Mouse (Mus musculus) stomach, postnatal 0 days (tissue): ENCODE results near the gene Map3k12.

Experiments used
- CTCF ChIP-seq: IDR thresholded peaks from 2 replicates; pipeline ENCODE4 v1.5.1; 2016; ENCODE audit warnings: antibody characterized with exemption, low read depth, mild to moderate bottlenecking, moderate library complexity
- EP300 ChIP-seq: optimal IDR thresholded peaks from 2 replicates; pipeline ENCODE3; 2016; ENCODE audit warnings: antibody characterized with exemption

- TF ChIP-seq CTCF (peak; percentile 23; the same call in 1 of the 2 replicates), EP300 (no peak)
Measured at GRCm38 (mm10) chr15:102516728-102517404, at the start of gene Map3k12.
